Mouse (Mus musculus): ENCODE measurements around the gene Hmgcs1. TPM values are rescaled to one million over a fixed set of nuclear protein-coding genes. Genes with fewer than 3 reads are reported as not detected.

Gene Hmgcs1
- polyA plus RNA-seq, 1 experiment from 2014 or later, result 322 TPM

DNA sequence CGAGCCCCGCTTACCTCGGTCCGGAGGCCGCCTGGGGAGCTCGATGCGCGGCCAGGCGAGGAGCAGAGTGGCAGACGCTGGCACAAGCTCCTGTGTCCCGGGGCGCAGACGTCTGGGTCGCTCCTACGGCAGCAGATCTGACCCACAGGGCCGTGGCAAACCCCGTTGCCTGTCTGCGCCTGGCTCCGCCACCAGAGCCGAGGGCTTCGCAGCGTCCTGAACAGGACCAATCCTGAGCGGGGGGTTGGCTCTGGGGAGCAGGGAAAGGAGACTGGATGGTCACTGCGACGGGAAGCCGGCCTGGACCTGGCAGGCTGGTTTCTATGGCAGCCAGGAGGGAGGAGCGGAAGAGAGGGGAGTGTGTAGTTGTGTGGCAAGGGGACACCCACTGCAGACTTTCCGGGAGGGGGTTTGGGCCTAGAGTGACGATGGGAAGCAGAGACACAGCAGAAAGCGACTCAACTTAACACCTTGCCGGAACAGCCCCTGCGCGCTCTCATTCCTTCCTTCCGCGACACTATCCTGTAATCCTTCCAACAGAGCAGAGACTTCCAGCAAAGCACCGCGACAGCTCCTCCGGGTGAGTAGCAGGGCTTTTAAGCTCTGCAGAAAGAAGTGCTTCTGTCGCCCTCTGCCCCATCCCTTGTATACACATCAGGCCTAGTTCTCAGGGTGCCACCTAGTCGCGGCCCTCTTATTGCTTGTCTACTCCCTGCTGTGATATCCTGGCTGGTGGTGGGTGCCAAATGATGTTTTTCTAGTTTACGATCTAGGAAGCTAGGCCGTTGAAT is 65.7 kb downstream of the Hmgcs1 start, which contains the start of gene Nim1k:
Gene Nim1k (minus strand): TSS at position 202 of the 791 bp plus-strand sequence.
- WGBS, result under 1% methylated on average over 43 of the region's 43 CpGs
- peak within 1 kb of the TSS; percentile 62 for H3K4me3 ChIP-seq
- peak within 1 kb of the TSS; percentile 82 for H3K9ac ChIP-seq
- no peaks in the 10 kb centered on the region for H3K9me3 ChIP-seq (replicated peaks)
- H3K4me1 ChIP-seq, result peaks cover 39% of the 10 kb centered on the region
- no peaks in the 10 kb centered on the region for H3K27me3 ChIP-seq
- peaks cover 5% of the 10 kb centered on the region; the same call in 1 of the 2 replicates for H3K36me3 ChIP-seq (ENCODE audit: poor library complexity, severe bottlenecking)
- H3K27ac ChIP-seq, result peak within 1 kb of the TSS; percentile 79
- peak; percentile 91 for ATAC-seq
- peak within 1 kb of the TSS; percentile 95 for H3K4me2 ChIP-seq

DNA sequence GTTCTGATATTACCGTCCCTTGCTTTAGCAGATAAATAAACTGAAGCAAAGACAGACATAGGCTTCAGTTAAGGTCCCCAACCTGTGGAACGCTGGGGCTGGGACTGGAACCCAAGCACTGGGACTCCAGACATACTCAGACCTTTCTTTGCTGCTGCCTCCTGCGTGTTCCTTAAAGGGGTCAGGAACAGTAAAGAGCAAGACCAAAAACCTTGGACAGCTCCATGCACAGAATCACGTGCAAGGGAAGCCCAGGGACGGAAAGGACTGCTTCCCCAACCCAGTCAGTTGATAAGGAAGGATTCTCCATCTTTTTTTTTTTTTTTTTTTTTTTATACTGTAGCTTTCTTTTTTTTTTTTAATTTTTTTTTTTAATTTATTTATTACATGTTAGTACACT is 66.7 kb downstream of the Hmgcs1 start:
- ATAC-seq, result no peak
- 34% methylated on average over 5 of the region's 5 CpGs for WGBS
- Histone ChIP-seq H3K9me3 (replicated peaks) (no peaks in the 10 kb centered on the region), H3K4me2 (no peak overlapping the region), H3K9ac (no peak overlapping the region), H3K27ac (no peak overlapping the region), H3K27me3 (no peaks in the 10 kb centered on the region), H3K36me3 (ENCODE audit: poor library complexity, severe bottlenecking) (peaks cover 14% of the 10 kb centered on the region), H3K4me3 (no peak overlapping the region), H3K4me1 (peaks cover 39% of the 10 kb centered on the region)

Other genes starting within 250 kb of the Hmgcs1 start
- gene 4833420G17Rik, start 227.6 kb upstream of the Hmgcs1 start, polyA plus RNA-seq (2015; fragmentation: Nextera tagmentation; extraction: Ambion mirVana), result 113 and 118 TPM in 2 replicates
- 2.2 and 3.4 TPM in 2 replicates for gene Tmem267, start 202.3 kb upstream of the Hmgcs1 start, polyA plus RNA-seq (2015; fragmentation: Nextera tagmentation; extraction: Ambion mirVana)
- gene 3110070M22Rik, start 202.0 kb upstream of the Hmgcs1 start, polyA plus RNA-seq (2015; fragmentation: Nextera tagmentation; extraction: Ambion mirVana), result 1.9 and 2.2 TPM in 2 replicates
- gene Ccl28, start 66.6 kb upstream of the Hmgcs1 start, polyA plus RNA-seq (2015; fragmentation: Nextera tagmentation; extraction: Ambion mirVana), result 0.28 and 0.44 TPM in 2 replicates
- 4.2 and 4.8 TPM in 2 replicates for gene Nim1k, start 65.5 kb downstream of the Hmgcs1 start, polyA plus RNA-seq (2015; fragmentation: Nextera tagmentation; extraction: Ambion mirVana)
- gene Zfp131, start 100.5 kb downstream of the Hmgcs1 start, polyA plus RNA-seq (2015; fragmentation: Nextera tagmentation; extraction: Ambion mirVana), result 52.8 and 53.4 TPM in 2 replicates
- gene AF067063, start 139.8 kb downstream of the Hmgcs1 start, polyA plus RNA-seq (2015; fragmentation: Nextera tagmentation; extraction: Ambion mirVana), result not detected in 2 replicates
- not detected in 2 replicates for gene D13Ertd608e, start 145.6 kb downstream of the Hmgcs1 start, polyA plus RNA-seq (2015; fragmentation: Nextera tagmentation; extraction: Ambion mirVana)
- gene Tcstv1, start 204.4 kb downstream of the Hmgcs1 start, polyA plus RNA-seq (2015; fragmentation: Nextera tagmentation; extraction: Ambion mirVana), result not detected in 2 replicates
- gene Gm21761, start 238.9 kb downstream of the Hmgcs1 start, polyA plus RNA-seq (2015; fragmentation: Nextera tagmentation; extraction: Ambion mirVana), result not detected in 2 replicates

Measured in forebrain, embryonic 13.5 days (tissue).